Mouse (Mus musculus): ENCODE results near the gene Gmfg.

GRCm38 (mm10) chr7:28447865-28448820, 10.9 kb downstream of the Gmfg start:
- TF ChIP-seq POLR2A (IDR thresholded peaks at IDR 0.05; ENCODE audit: borderline replicate concordance, insufficient read depth, low read length) (no peak), CTCF (IDR thresholded peaks at IDR 0.05; ENCODE audit: borderline replicate concordance, insufficient read depth, low read depth, low read length) (no peak)

Data from cerebellum, adult 2 months (tissue).